Comparison of ENCODE assay signal across 8 mouse cellular contexts in genomic region chr17:83513655-83514212, GRCm38 (mm10). TPM values are rescaled to one million over a fixed set of nuclear protein-coding genes. Genes with fewer than 3 reads are reported as not detected.
A peak's percentile ranks its signal among the peaks of the same experiment; 100 is the strongest.
DNase-seq lines count a peak whose midpoint lies in the region; ATAC-seq and TF ChIP-seq lines count a peak whose summit lies in the region.

No protein-coding gene starts in this region.

- peaks cover 51% of the 10 kb centered on the region for H3K79me2 ChIP-seq in CH12.LX (replicated peaks; ENCODE audit: control insufficient read depth, extremely low read depth, insufficient read depth, poor library complexity, severe bottlenecking)

- DNase-seq in heart, postnatal 25 days (ENCODE audit: low spot score) = no peak
- DNase-seq in CH12.LX (ENCODE audit: extremely low read depth) = no peak
- no peak for DNase-seq in forebrain, embryonic 11.5 days (ENCODE audit: low spot score)
- DNase-seq in liver, embryonic 13.5 days = no peak
- no peak for DNase-seq in cerebellum, postnatal 4 days (ENCODE audit: low spot score in 2 of 2)
- no peak for DNase-seq in gastrocnemius, postnatal 4 days (ENCODE audit: low spot score in 2 of 2)

- TF ChIP-seq POLR2A in CH12.LX (IDR thresholded peaks at IDR 0.05; ENCODE audit: low read depth, low read length) = no peak; the same call in 1 of the 2 replicates

- peak overlapping the region; percentile 84 for H3K27ac ChIP-seq in heart, embryonic 11.5 days (ENCODE audit: low read depth, low read length)
- H3K27ac ChIP-seq in CH12.LX (ENCODE audit: insufficient read depth, low read depth) = no peak overlapping the region
- no peak overlapping the region for H3K27ac ChIP-seq in forebrain, embryonic 11.5 days (ENCODE audit: low read depth, low read length)
- H3K27ac ChIP-seq in liver, embryonic 13.5 days = peak overlapping the region; percentile 83
- H3K27ac ChIP-seq in stomach, embryonic 16.5 days (ENCODE audit: low read length) = peak overlapping the region; percentile 28

- intact Hi-C loops in heart, postnatal 25 days (cut with DNase I) = loop anchor here (5.0 kb wide), 3 partner anchors 161 to 296 kb away; partner anchors contain the start of genes Eml4 and Pkdcc

- peak overlapping the region; percentile 99 for H3K4me3 ChIP-seq in heart, embryonic 11.5 days (ENCODE audit: low read depth, low read length)
- H3K4me3 ChIP-seq in CH12.LX (replicated peaks in 1 of 3; ENCODE audit: low read depth in 2 of 3, low read length in 2 of 3, poor library complexity in 1 of 3) = peak overlapping the region; percentile 84 to 99 (median 99)
- H3K4me3 ChIP-seq in forebrain, embryonic 11.5 days (ENCODE audit: low read depth, low read length) = peak overlapping the region; percentile 92
- peak overlapping the region; percentile 94 for H3K4me3 ChIP-seq in liver, embryonic 13.5 days (replicated peaks)
- peak overlapping the region; percentile 88 for H3K4me3 ChIP-seq in stomach, embryonic 16.5 days (replicated peaks; ENCODE audit: low read length)

- no peak for TF ChIP-seq EP300 in CH12.LX (IDR thresholded peaks at IDR 0.05; ENCODE audit: low read length)

- peak overlapping the region; percentile 80 for H3K4me2 ChIP-seq in heart, embryonic 11.5 days
- H3K4me2 ChIP-seq in CH12.LX (ENCODE audit: insufficient read depth, low read depth, poor library complexity, severe bottlenecking) = peak overlapping the region; percentile 80
- H3K4me2 ChIP-seq in forebrain, embryonic 11.5 days (ENCODE audit: low read depth, low read length, severe bottlenecking) = peak overlapping the region; percentile 76
- H3K4me2 ChIP-seq in liver, embryonic 13.5 days = peak overlapping the region; percentile 82
- peak overlapping the region; percentile 92 for H3K4me2 ChIP-seq in stomach, embryonic 16.5 days (ENCODE audit: low read depth, low read length)

- peak; percentile 50 for ATAC-seq in heart, embryonic 11.5 days (replicated peaks; ENCODE audit: insufficient number of reproducible peaks, low FRiP score, low TSS enrichment)
- peak; percentile 56 for ATAC-seq in forebrain, embryonic 11.5 days (replicated peaks; ENCODE audit: low FRiP score)
- peak; percentile 69 for ATAC-seq in liver, embryonic 13.5 days (ENCODE audit: low read depth)
- peak; percentile 54 for ATAC-seq in stomach, embryonic 16.5 days (ENCODE audit: insufficient read depth, low FRiP score)

- peaks cover 10% of the 10 kb centered on the region for H3K4me1 ChIP-seq in heart, embryonic 11.5 days (ENCODE audit: control insufficient read depth, insufficient read depth, low read length)
- peaks cover 10 to 31% of the 10 kb centered on the region in 2 experiments for H3K4me1 ChIP-seq in CH12.LX (ENCODE audit: control insufficient read depth in 1 of 2, insufficient read depth in 2 of 2)
- H3K4me1 ChIP-seq in forebrain, embryonic 11.5 days (replicated peaks; ENCODE audit: control insufficient read depth, insufficient read depth, low read length) = peaks cover 11% of the 10 kb centered on the region
- peaks cover 42% of the 10 kb centered on the region for H3K4me1 ChIP-seq in liver, embryonic 13.5 days (replicated peaks)
- H3K4me1 ChIP-seq in stomach, embryonic 16.5 days (ENCODE audit: control insufficient read depth, insufficient read depth, low read length) = peaks cover 13% of the 10 kb centered on the region

- WGBS in heart, embryonic 11.5 days (ENCODE audit: insufficient replicate concordance) = 1% methylated on average over 24 of the region's 24 CpGs
- 1% methylated on average over 24 of the region's 24 CpGs for WGBS in forebrain, embryonic 11.5 days
- 1% methylated on average over 24 of the region's 24 CpGs for WGBS in liver, embryonic 13.5 days (ENCODE audit: insufficient replicate concordance)
- WGBS in stomach, embryonic 16.5 days = 1% methylated on average over 24 of the region's 24 CpGs

- no peaks in the 10 kb centered on the region for H3K36me3 ChIP-seq in heart, embryonic 11.5 days (ENCODE audit: control insufficient read depth, insufficient read depth, low read length)
- peaks cover 0 to 18% of the 10 kb centered on the region in 2 experiments for H3K36me3 ChIP-seq in CH12.LX (replicated peaks in 1 of 2; ENCODE audit: control insufficient read depth in 1 of 2, insufficient read depth in 1 of 2, low read length in 1 of 2)
- no peaks in the 10 kb centered on the region for H3K36me3 ChIP-seq in forebrain, embryonic 11.5 days (ENCODE audit: control insufficient read depth, insufficient read depth, low read length)
- peaks cover 6% of the 10 kb centered on the region; the same call in 1 of the 2 replicates for H3K36me3 ChIP-seq in liver, embryonic 13.5 days
- no peaks in the 10 kb centered on the region for H3K36me3 ChIP-seq in stomach, embryonic 16.5 days (ENCODE audit: control insufficient read depth, insufficient read depth, low read length)

- peak overlapping the region; percentile 98 for H3K9ac ChIP-seq in heart, embryonic 11.5 days (ENCODE audit: low read depth, low read length)
- peak overlapping the region; percentile 79 for H3K9ac ChIP-seq in CH12.LX (ENCODE audit: insufficient read depth, low read depth)
- peak overlapping the region; percentile 85 for H3K9ac ChIP-seq in forebrain, embryonic 11.5 days (ENCODE audit: low read length)
- H3K9ac ChIP-seq in liver, embryonic 13.5 days = peak overlapping the region; percentile 89
- peak overlapping the region; percentile 85 for H3K9ac ChIP-seq in stomach, embryonic 16.5 days (ENCODE audit: low read length)

- TF ChIP-seq RAD21 in CH12.LX (IDR thresholded peaks at IDR 0.05; ENCODE audit: low read depth, low read length) = no peak

- no peak for TF ChIP-seq CTCF in CH12.LX (conservative IDR thresholded peaks at IDR 0.05 in 1 of 2, IDR thresholded peaks at IDR 0.05 in 1 of 2; ENCODE audit: low read depth in 2 of 2, low read length in 2 of 2)

- dilution Hi-C loops in CH12.LX (cut with MboI; ENCODE audit: extremely low pct_ligation_motif_present, extremely low pct_unique_long_range_greater_than_20kb, low sequenced_read_pairs) = no loop called here

- no peaks in the 10 kb centered on the region for H3K27me3 ChIP-seq in heart, embryonic 11.5 days (ENCODE audit: control insufficient read depth, insufficient read depth, low read length)
- H3K27me3 ChIP-seq in CH12.LX (replicated peaks) = no peaks in the 10 kb centered on the region
- H3K27me3 ChIP-seq in forebrain, embryonic 11.5 days (ENCODE audit: control insufficient read depth, insufficient read depth, low read length) = no peaks in the 10 kb centered on the region
- H3K27me3 ChIP-seq in liver, embryonic 13.5 days = no peaks in the 10 kb centered on the region
- no peaks in the 10 kb centered on the region for H3K27me3 ChIP-seq in stomach, embryonic 16.5 days (ENCODE audit: control insufficient read depth, insufficient read depth, low read length)

- no peaks in the 10 kb centered on the region for H3K9me3 ChIP-seq in heart, embryonic 11.5 days (replicated peaks; ENCODE audit: control insufficient read depth, low read length)
- no peaks in the 10 kb centered on the region for H3K9me3 ChIP-seq in CH12.LX (replicated peaks; ENCODE audit: low read length)
- H3K9me3 ChIP-seq in forebrain, embryonic 11.5 days (ENCODE audit: control insufficient read depth, low read length) = no peaks in the 10 kb centered on the region
- no peaks in the 10 kb centered on the region for H3K9me3 ChIP-seq in liver, embryonic 13.5 days (replicated peaks)
- H3K9me3 ChIP-seq in stomach, embryonic 16.5 days (replicated peaks; ENCODE audit: control insufficient read depth, low read length) = no peaks in the 10 kb centered on the region

- in situ Hi-C loops in CH12.LX (cut with MboI; ENCODE audit: low pct_ligation_motif_present, low pct_unique_long_range_greater_than_20kb, low sequenced_read_pairs) = no loop called here

TF ChIP-seq in CH12.LX, 34 proteins besides CTCF, POLR2A, EP300 and RAD21:
- TF ChIP-seq CHD1 (IDR thresholded peaks at IDR 0.05; ENCODE audit: low read depth, low read length) (no peak), MXI1 (IDR thresholded peaks at IDR 0.05; ENCODE audit: low read depth, low read length) (no peak), IRF4 (IDR thresholded peaks at IDR 0.05; ENCODE audit: low read depth, low read length) (no peak), ELF1 (IDR thresholded peaks at IDR 0.05; ENCODE audit: low read depth, low read length) (no peak), SIN3A (IDR thresholded peaks at IDR 0.05; ENCODE audit: low read length) (no peak), CHD2 (IDR thresholded peaks at IDR 0.05; ENCODE audit: low read length) (no peak), MAX (IDR thresholded peaks at IDR 0.05; ENCODE audit: low read length) (no peak), TCF12 (IDR thresholded peaks at IDR 0.05; ENCODE audit: low read depth, low read length) (no peak), KAT2A (IDR thresholded peaks at IDR 0.05; ENCODE audit: insufficient replicate concordance, low read length) (no peak), MAFK (IDR thresholded peaks at IDR 0.05; ENCODE audit: insufficient replicate concordance, low read length) (no peak), SMC3 (IDR thresholded peaks at IDR 0.05; ENCODE audit: low read depth, low read length) (no peak), TBP (conservative IDR thresholded peaks at IDR 0.05; ENCODE audit: low read depth, low read length) (no peak), PAX5 (IDR thresholded peaks at IDR 0.05; ENCODE audit: low read length) (no peak), USF1 (IDR thresholded peaks at IDR 0.05; ENCODE audit: low read depth, low read length) (no peak), HCFC1 (IDR thresholded peaks at IDR 0.05; ENCODE audit: low read depth, low read length) (no peak), ZMIZ1 (IDR thresholded peaks at IDR 0.05; ENCODE audit: low read depth, low read length) (no peak)

RNA-seq across cellular contexts. Expression of gene Cox7a2l, which starts 3.4 kb away (rescaled TPM):
- polyA plus RNA-seq in heart, embryonic 11.5 days (2014; fragmentation: Nextera tagmentation; extraction: Ambion mirVana) = 202 and 217 TPM in 2 replicates
- 100 to 1,000 TPM; 290 to 313 TPM for total RNA-seq in heart, postnatal 25 days (2021)
- total RNA-seq in CH12.LX (2012; rRNA removed) (267 and 310 TPM in 2 replicates), CH12.LX (2014; rRNA removed) (371 and 386 TPM in 2 replicates)
- polyA plus RNA-seq in CH12.LX (2012; ENCODE audit: insufficient read length, low read depth) = 233 and 283 TPM in 2 replicates
- 141 and 155 TPM in 2 replicates for polyA plus RNA-seq in forebrain, embryonic 11.5 days (2014; fragmentation: Nextera tagmentation; extraction: Ambion mirVana)
- 77.5 and 87.5 TPM in 2 replicates for polyA plus RNA-seq in liver, embryonic 13.5 days (2015; fragmentation: Nextera tagmentation; extraction: Ambion mirVana)
- 162 and 166 TPM in 2 replicates for polyA plus RNA-seq in stomach, embryonic 16.5 days (2015; fragmentation: Nextera tagmentation; extraction: Ambion mirVana)
- 100 to 1,000 TPM; 176 to 192 TPM for total RNA-seq in gastrocnemius, postnatal 4 days (2021)

Comparison
In these comparisons a context has a peak if more than half of its experiments do, and no peak if none do; other contexts are left out.
1. H3K27ac ChIP-seq: peak in heart, embryonic 11.5 days (single experiment), liver, embryonic 13.5 days (single experiment) and stomach, embryonic 16.5 days (single experiment); none in CH12.LX (single experiment) and forebrain, embryonic 11.5 days (single experiment).
2. Peak in every context shown above with its lines, with median percentiles within 50 percentile points of each other: ATAC-seq, H3K4me2 ChIP-seq, H3K4me3 ChIP-seq and H3K9ac ChIP-seq.